Mouse (Mus musculus): Measurements from ENCODE around the gene 4932438A13Rik. TPM values are rescaled to one million over a fixed set of nuclear protein-coding genes. Genes with fewer than 3 reads are reported as not detected.

4932438A13Rik gene
- polyA plus RNA-seq, 1 experiment from 2014 or later, result 97.9 TPM

GRCm38 (mm10) chr3:37063406-37063805, 200.5 kb downstream of the 4932438A13Rik start, which contains the start of gene Adad1:
TSS of gene Adad1 (plus strand) at chr3:37063527.
- ATAC-seq (ENCODE audit: low FRiP score), result peak; percentile 48; the same call in 1 of the 2 replicates
- Histone ChIP-seq H3K9me3 (ENCODE audit: control insufficient read depth, low read length) (peaks cover 23% of the 10 kb centered on the region), H3K9ac (no peak within 1 kb of the TSS), H3K27me3 (ENCODE audit: control insufficient read depth, insufficient read depth, low read length) (no peaks in the 10 kb centered on the region), H3K36me3 (replicated peaks; ENCODE audit: control insufficient read depth, insufficient read depth) (no peaks in the 10 kb centered on the region), H3K4me1 (replicated peaks; ENCODE audit: control insufficient read depth, insufficient read depth, low read length) (no peaks in the 10 kb centered on the region), H3K27ac (no peak within 1 kb of the TSS), H3K4me2 (replicated peaks) (peak within 1 kb of the TSS; percentile 17), H3K4me3 (replicated peaks; ENCODE audit: low read length) (peak within 1 kb of the TSS; percentile 17)
- WGBS, result 57% methylated on average over 39 of the region's 39 CpGs
- no peak for DNase-seq (ENCODE audit: low spot score)

DNA sequence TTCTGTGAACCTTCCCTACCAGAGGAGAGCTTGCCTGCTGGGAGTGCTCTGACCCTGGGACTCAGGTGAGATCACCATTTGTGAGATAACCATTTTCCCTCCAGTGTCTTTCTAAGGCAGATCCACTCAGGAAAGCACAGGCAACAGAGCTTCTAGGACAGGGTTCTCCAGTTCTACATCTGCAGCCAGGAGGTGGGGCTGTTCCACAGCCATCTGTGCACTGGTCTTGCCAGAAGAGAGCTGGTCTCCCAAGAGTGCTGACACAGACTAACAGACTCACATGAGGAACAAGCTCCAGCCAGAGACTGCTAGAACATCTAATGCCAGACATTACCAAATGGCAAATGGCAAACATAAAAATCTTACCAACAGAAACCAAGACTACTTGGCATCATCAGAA, 210.3 kb downstream of the 4932438A13Rik start:
- H3K27ac ChIP-seq, result no peak overlapping the region
- H3K4me3 ChIP-seq (replicated peaks; ENCODE audit: low read length), result no peak overlapping the region
- no peaks in the 10 kb centered on the region for H3K27me3 ChIP-seq (ENCODE audit: control insufficient read depth, insufficient read depth, low read length)
- H3K4me2 ChIP-seq (replicated peaks), result no peak overlapping the region
- H3K4me1 ChIP-seq (replicated peaks; ENCODE audit: control insufficient read depth, insufficient read depth, low read length), result no peaks in the 10 kb centered on the region
- ATAC-seq (ENCODE audit: low FRiP score), result no peak
- DNase-seq (ENCODE audit: low spot score), result no peak
- H3K36me3 ChIP-seq (replicated peaks; ENCODE audit: control insufficient read depth, insufficient read depth), result no peaks in the 10 kb centered on the region
- H3K9ac ChIP-seq, result no peak overlapping the region
- H3K9me3 ChIP-seq (ENCODE audit: control insufficient read depth, low read length), result no peaks in the 10 kb centered on the region; the same call in 1 of the 2 replicates

DNA sequence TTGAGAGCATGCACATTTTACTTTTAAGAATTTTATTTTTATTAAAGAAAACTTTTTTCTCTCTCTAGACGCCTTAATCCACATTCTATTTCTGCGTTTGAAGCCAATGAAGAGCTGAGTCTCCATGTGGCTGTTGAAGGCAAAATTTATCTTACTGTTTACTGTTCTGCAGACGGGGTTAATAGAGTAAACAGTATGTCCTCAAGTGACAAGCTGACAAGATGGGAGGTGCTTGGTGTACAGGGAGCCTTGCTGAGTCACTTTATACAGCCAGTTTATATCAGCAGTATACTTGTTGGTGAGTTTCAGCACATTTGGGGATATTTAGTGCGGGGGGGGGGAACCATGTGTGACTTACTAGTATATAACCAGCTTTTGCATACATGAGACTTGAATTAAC, 222.0 kb downstream of the 4932438A13Rik start:
- Histone ChIP-seq H3K4me3 (replicated peaks; ENCODE audit: low read length) (no peak overlapping the region), H3K27ac (no peak overlapping the region), H3K4me1 (replicated peaks; ENCODE audit: control insufficient read depth, insufficient read depth, low read length) (no peaks in the 10 kb centered on the region), H3K4me2 (replicated peaks) (no peak overlapping the region), H3K9me3 (ENCODE audit: control insufficient read depth, low read length) (no peaks in the 10 kb centered on the region), H3K36me3 (replicated peaks; ENCODE audit: control insufficient read depth, insufficient read depth) (no peaks in the 10 kb centered on the region), H3K27me3 (ENCODE audit: control insufficient read depth, insufficient read depth, low read length) (no peaks in the 10 kb centered on the region), H3K9ac (no peak overlapping the region)
- DNase-seq (ENCODE audit: low spot score) (no peak), ATAC-seq (ENCODE audit: low FRiP score) (no peak)
- 93% methylated on average over 4 of the region's 4 CpGs for WGBS

GRCm38 (mm10) chr3:37090721-37091120, 227.8 kb downstream of the 4932438A13Rik start:
- no peaks in the 10 kb centered on the region for H3K4me1 ChIP-seq (replicated peaks; ENCODE audit: control insufficient read depth, insufficient read depth, low read length)
- DNase-seq (ENCODE audit: low spot score), result no peak

More at GRCm38 (mm10) chr3:37090721-37091120, 227.8 kb downstream of the 4932438A13Rik start:
- Histone ChIP-seq H3K36me3 (replicated peaks; ENCODE audit: control insufficient read depth, insufficient read depth) (no peaks in the 10 kb centered on the region), H3K4me2 (replicated peaks) (no peak overlapping the region), H3K27ac (no peak overlapping the region), H3K9ac (no peak overlapping the region), H3K27me3 (ENCODE audit: control insufficient read depth, insufficient read depth, low read length) (no peaks in the 10 kb centered on the region), H3K4me3 (replicated peaks; ENCODE audit: low read length) (no peak overlapping the region), H3K9me3 (ENCODE audit: control insufficient read depth, low read length) (no peaks in the 10 kb centered on the region)
- no peak for ATAC-seq (ENCODE audit: low FRiP score)

Other genes starting within 250 kb of the 4932438A13Rik start
- 20.6 and 24.0 TPM in 2 replicates for gene Bbs7, start 249.6 kb upstream of the 4932438A13Rik start, polyA plus RNA-seq (2014; fragmentation: Nextera tagmentation; extraction: Ambion mirVana)
- 16.3 and 20.0 TPM in 2 replicates for gene Trpc3, start 172.9 kb upstream of the 4932438A13Rik start, polyA plus RNA-seq (2014; fragmentation: Nextera tagmentation; extraction: Ambion mirVana)
- gene Adad1, start 200.4 kb downstream of the 4932438A13Rik start, polyA plus RNA-seq (2014; fragmentation: Nextera tagmentation; extraction: Ambion mirVana), result 0.48 TPM in 1 of 2 replicates, not detected in the other

All from hindbrain, embryonic 14.5 days (tissue).